Mouse (Mus musculus): ENCODE measurements around the gene 4930442H23Rik. TPM values are rescaled to one million over a fixed set of nuclear protein-coding genes. Genes with fewer than 3 reads are reported as not detected.
"Not testable (repeated sequence)": the region's sequence is repeated elsewhere in the genome, so short reads cannot be mapped to it uniquely, and the experiment has no call there.

Gene 4930442H23Rik
- polyA plus RNA-seq, 1 experiment, result not detected

DNA sequence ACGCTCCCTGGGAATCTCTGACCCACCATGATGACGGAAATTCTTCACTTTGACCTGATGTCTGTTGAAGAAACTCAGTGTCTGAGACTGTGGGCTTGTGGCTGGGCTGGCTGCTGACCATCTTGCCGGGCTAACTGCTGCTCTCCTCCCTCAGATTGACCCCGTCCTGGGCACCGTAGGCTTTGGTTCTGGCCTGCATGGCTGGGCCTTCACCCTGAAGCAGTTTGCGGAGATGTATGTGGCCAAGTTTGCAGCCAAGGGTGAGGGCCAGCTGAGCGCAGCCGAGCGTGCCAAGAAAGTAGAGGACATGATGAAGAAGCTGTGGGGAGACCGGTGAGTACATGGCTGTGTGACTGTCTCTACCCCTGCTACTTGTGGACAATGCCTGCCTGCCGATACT lies 4.7 kb downstream of the 4930442H23Rik start:
- TF ChIP-seq POLR2A (IDR thresholded peaks at IDR 0.05; ENCODE audit: extremely low read depth, insufficient read depth, low read length) (no peak), CTCF (IDR thresholded peaks at IDR 0.05; ENCODE audit: extremely low read depth, insufficient read depth, low read length) (no peak)

GRCm38 (mm10) chr10:81177958-81178712 lies 5.5 kb downstream of the 4930442H23Rik start:
- TF ChIP-seq POLR2A (IDR thresholded peaks at IDR 0.05; ENCODE audit: extremely low read depth, insufficient read depth, low read length), result no peak
- TF ChIP-seq CTCF (IDR thresholded peaks at IDR 0.05; ENCODE audit: extremely low read depth, insufficient read depth, low read length), result no peak
- no peak overlapping the region for H3K27ac ChIP-seq (ENCODE audit: insufficient read depth, low read length)
- H3K4me1 ChIP-seq (ENCODE audit: control insufficient read depth, insufficient read depth, low read length), result peaks cover 5% of the 10 kb centered on the region; the same call in 1 of the 2 replicates
- H3K4me3 ChIP-seq (ENCODE audit: insufficient read depth, low read length), result peak overlapping the region; percentile 70

More for the DNA sequence above, 4.7 kb downstream of the 4930442H23Rik start:
- Histone ChIP-seq H3K27ac (ENCODE audit: insufficient read depth, low read length) (no peak overlapping the region), H3K4me1 (ENCODE audit: control insufficient read depth, insufficient read depth, low read length) (peaks cover 7% of the 10 kb centered on the region), H3K4me3 (ENCODE audit: insufficient read depth, low read length) (no peak overlapping the region)

- peak overlapping the region; percentile 70 for H3K4me3 ChIP-seq (ENCODE audit: insufficient read depth, low read length)
- H3K27ac ChIP-seq (ENCODE audit: insufficient read depth, low read length), result peak overlapping the region; percentile 20; the same call in 1 of the 2 replicates
- H3K4me1 ChIP-seq (ENCODE audit: control insufficient read depth, insufficient read depth, low read length), result peaks cover 6% of the 10 kb centered on the region
- no peak for TF ChIP-seq CTCF (IDR thresholded peaks at IDR 0.05; ENCODE audit: extremely low read depth, insufficient read depth, low read length)
- no peak for TF ChIP-seq POLR2A (IDR thresholded peaks at IDR 0.05; ENCODE audit: extremely low read depth, insufficient read depth, low read length)
These were observed 6.1 kb downstream of the 4930442H23Rik start for GRCm38 (mm10) chr10:81177491-81177925.

DNA sequence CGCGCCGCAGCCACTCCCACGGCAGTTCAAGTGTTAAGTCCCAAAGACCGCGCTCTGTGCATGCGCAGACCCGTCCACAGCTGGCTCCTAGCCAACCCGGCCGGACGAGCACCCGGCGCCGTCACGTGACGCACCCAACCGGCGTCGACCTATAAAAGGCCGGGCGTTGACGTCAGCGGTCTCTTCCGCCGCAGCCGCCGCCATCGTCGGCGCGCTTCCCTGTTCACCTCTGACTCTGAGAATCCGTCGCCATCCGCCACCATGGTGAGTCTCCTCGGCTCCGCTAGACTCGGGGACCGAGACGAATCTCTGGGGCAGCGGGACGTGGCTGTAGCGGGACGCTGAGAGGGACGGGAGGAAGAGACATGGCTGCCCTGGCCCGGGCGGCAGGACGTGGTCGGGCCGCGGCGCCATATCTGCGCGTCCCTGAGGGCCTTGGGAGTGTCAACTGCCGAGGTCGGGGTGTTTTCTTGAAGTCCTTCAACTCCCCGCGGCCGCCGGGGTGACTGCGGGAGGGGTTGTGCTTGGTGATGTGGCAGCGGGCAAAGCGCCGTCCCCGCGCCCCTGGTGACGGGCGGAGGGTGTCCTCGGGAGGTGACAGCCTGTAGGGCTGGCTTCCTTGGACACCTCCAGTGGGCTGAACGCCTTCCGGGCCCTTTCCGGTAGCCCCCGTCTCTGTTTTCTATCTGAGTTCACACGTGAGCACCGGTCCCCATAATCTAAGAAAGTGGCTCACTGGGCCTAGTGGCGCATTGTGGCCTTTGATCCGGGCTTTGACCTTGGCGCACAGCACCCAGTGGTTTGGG lies 7.0 kb downstream of the 4930442H23Rik start, which contains the start of gene Eef2:
Gene Eef2 (plus strand): TSS at position 166 of the 806 bp plus-strand sequence.
- H3K4me1 ChIP-seq (ENCODE audit: control insufficient read depth, insufficient read depth, low read length), result peaks cover 6% of the 10 kb centered on the region
- H3K27ac ChIP-seq (ENCODE audit: insufficient read depth, low read length), result peak within 1 kb of the TSS; percentile 91
- peak within 1 kb of the TSS; percentile 70 for H3K4me3 ChIP-seq (ENCODE audit: insufficient read depth, low read length)
- TF ChIP-seq CTCF (IDR thresholded peaks at IDR 0.05; ENCODE audit: extremely low read depth, insufficient read depth, low read length) (no peak), POLR2A (IDR thresholded peaks at IDR 0.05; ENCODE audit: extremely low read depth, insufficient read depth, low read length) (peak; percentile 99)

DNA sequence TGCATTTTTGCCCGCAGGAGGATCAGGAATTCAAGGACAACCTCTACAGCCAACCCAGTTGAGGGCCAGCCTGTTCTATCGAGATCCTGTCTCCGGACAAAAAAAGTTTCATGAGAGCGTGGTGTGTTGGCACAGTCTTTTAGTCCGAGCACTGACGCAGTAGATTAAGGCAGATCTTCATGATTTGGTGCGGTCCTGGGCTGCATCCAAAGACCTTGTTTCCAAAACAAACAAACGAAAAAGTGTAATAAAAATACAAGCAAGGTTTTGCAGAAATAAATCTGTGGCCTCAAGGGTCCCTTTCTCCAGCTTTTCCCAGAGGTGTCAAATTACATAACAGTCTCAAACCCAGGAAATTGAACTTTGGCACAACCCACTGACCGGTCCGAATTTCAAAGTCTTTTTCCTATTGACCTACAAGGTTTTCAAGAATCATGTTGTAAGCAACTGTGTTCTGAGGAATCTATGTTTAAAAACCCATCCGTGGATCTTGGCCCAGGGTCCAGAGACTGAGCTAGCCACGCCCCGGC lies 7.6 kb downstream of the 4930442H23Rik start:
- TF ChIP-seq POLR2A (IDR thresholded peaks at IDR 0.05; ENCODE audit: extremely low read depth, insufficient read depth, low read length) (no peak), CTCF (IDR thresholded peaks at IDR 0.05; ENCODE audit: extremely low read depth, insufficient read depth, low read length) (no peak)
- peak overlapping the region; percentile 84 for H3K27ac ChIP-seq (ENCODE audit: insufficient read depth, low read length)
- H3K4me3 ChIP-seq (ENCODE audit: insufficient read depth, low read length), result peak overlapping the region; percentile 70
- H3K4me1 ChIP-seq (ENCODE audit: control insufficient read depth, insufficient read depth, low read length), result peaks cover 6% of the 10 kb centered on the region

DNA sequence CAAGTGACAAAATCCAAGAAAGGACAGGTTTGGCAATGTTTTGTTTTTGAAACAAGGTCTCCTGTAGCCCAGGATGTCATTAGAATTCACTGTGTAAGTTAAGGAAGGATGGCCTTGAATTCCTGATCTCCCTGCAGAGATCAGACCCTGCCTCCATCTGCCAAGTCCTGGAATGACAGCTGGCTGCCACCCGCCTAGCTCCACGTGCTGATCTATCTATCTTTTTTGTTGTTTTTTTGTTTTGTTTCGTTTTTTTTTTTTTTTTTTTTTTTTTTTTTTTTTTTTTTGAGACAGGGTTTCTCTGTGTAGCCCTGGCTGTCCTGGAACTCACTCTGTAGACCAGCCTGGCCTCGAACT lies 8.3 kb downstream of the 4930442H23Rik start:
- H3K27ac ChIP-seq (ENCODE audit: insufficient read depth, low read length); H3K4me1 ChIP-seq (ENCODE audit: control insufficient read depth, insufficient read depth, low read length): not testable (repeated sequence)
- peak overlapping the region; percentile 24; the same call in 1 of the 2 replicates for H3K4me3 ChIP-seq (ENCODE audit: insufficient read depth, low read length)

DNA sequence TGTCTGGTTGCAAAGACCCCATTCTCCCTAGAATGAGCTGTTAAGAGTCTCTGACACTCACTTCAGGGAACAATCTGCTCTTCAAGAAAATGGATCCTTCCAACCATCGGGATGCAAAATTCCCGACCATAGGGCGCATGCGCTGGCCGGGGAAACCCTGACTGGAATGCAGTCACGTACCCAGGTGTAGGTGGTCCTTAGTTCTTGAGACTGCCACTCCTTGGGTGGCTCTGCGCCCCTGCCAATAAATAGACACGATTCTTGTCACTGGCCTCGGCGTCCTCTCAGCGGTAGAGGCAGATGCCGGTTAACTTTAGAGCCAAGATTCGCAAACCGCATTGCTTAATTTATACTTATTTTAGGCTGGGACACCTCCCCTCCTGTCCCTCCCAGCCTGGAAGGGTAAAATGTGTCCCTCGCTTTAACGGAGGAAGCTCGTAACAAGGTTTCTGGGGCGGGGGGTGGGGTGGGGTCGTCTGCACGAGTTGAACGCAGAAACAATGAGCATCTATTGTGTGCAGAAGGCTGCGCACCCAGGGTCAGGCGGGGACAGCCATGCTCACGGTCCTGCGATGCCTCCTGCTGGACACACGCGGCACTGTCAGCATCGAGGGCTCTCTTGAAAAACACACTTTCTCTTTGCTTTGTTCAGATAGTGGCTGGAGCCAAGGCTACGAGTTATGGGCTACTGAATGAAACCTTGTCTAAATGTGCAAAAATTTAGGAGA lies 8.9 kb downstream of the 4930442H23Rik start:
- peak overlapping the region; percentile 24 for H3K4me3 ChIP-seq (ENCODE audit: insufficient read depth, low read length)
- peak; percentile 52; the same call in 1 of the 2 replicates for TF ChIP-seq POLR2A (IDR thresholded peaks at IDR 0.05; ENCODE audit: extremely low read depth, insufficient read depth, low read length)
- peak; percentile 93 for TF ChIP-seq CTCF (IDR thresholded peaks at IDR 0.05; ENCODE audit: extremely low read depth, insufficient read depth, low read length)
- H3K4me1 ChIP-seq (ENCODE audit: control insufficient read depth, insufficient read depth, low read length), result peaks cover 6% of the 10 kb centered on the region
- H3K27ac ChIP-seq (ENCODE audit: insufficient read depth, low read length), result peak overlapping the region; percentile 94; the same call in 1 of the 2 replicates

DNA sequence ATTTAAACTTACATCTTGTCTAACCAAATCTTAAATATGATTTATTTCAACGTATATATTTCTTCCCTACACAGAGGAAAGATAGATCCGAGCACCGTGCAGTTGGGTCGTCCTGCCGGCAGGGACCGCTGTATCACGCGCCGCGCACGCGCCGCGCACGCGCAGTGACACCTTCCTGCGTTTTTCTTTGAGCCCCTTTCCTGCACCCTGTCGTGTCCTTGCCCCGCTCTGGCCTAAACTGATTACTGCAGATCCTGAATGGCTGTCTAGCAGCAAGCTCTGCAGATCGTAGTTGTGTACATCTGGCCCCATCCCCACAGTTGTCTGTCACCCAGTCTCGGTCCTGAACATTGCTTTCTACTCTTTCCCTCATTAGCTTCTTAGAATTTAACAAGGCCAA lies 10.5 kb downstream of the 4930442H23Rik start:
- Histone ChIP-seq H3K4me3 (ENCODE audit: insufficient read depth, low read length) (peak overlapping the region; percentile 35), H3K27ac (ENCODE audit: insufficient read depth, low read length) (peak overlapping the region; percentile 94), H3K4me1 (ENCODE audit: control insufficient read depth, insufficient read depth, low read length) (peaks cover 6% of the 10 kb centered on the region)
- TF ChIP-seq CTCF (IDR thresholded peaks at IDR 0.05; ENCODE audit: extremely low read depth, insufficient read depth, low read length) (peak; percentile 74), POLR2A (IDR thresholded peaks at IDR 0.05; ENCODE audit: extremely low read depth, insufficient read depth, low read length) (peak; percentile 86; the same call in 1 of the 2 replicates)

- H3K27ac ChIP-seq (ENCODE audit: insufficient read depth, low read length); H3K4me1 ChIP-seq (ENCODE audit: control insufficient read depth, insufficient read depth, low read length): not testable (repeated sequence)
These were observed 14.2 kb downstream of the 4930442H23Rik start for GRCm38 (mm10) chr10:81169411-81169900.

More at GRCm38 (mm10) chr10:81169411-81169900, 14.2 kb downstream of the 4930442H23Rik start:
- peak overlapping the region; percentile 47; the same call in 1 of the 2 replicates for H3K4me3 ChIP-seq (ENCODE audit: insufficient read depth, low read length)

All from cortical plate, adult 2 months (tissue).